Mouse (Mus musculus): ENCODE data around the gene Snapc4. TPM values are rescaled to one million over a fixed set of nuclear protein-coding genes. Genes with fewer than 3 reads are reported as not detected.

The Snapc4 gene
- total RNA-seq, 2 experiments from 2014 or later, result 31.0 to 36.5 TPM

GRCm38 (mm10) chr2:26316576-26317246 lies 63.7 kb downstream of the Snapc4 start:
- DNase-seq (ENCODE audit: low spot score in 2 of 2), result peak in 1 of 2 experiments; percentile 20

GRCm38 (mm10) chr2:26315925-26316311 lies 64.5 kb downstream of the Snapc4 start:
- peak in 1 of 2 experiments; percentile 47 for DNase-seq (ENCODE audit: low spot score in 2 of 2)

- DNase-seq (ENCODE audit: low spot score in 2 of 2), result peak; percentile 78 to 81
These were observed 65.2 kb downstream of the Snapc4 start, which contains the start of gene Gpsm1 for GRCm38 (mm10) chr2:26315072-26315924. Gpsm1 (plus strand) TSS chr2:26315515.

- peak in 1 of 2 experiments; percentile 30 for DNase-seq (ENCODE audit: low spot score in 2 of 2)
These were observed 66.0 kb downstream of the Snapc4 start for GRCm38 (mm10) chr2:26314281-26315071.

- DNase-seq (ENCODE audit: low spot score in 2 of 2), result no peak
These were observed 67.1 kb downstream of the Snapc4 start for GRCm38 (mm10) chr2:26313394-26313793.

GRCm38 (mm10) chr2:26312812-26313211 lies 67.6 kb downstream of the Snapc4 start:
- DNase-seq (ENCODE audit: low spot score in 2 of 2), result no peak

Other genes with a start within 250 kb of the Snapc4 start
- gene Lhx3, start 172.4 kb downstream of the Snapc4 start, total RNA-seq (2021), result 1 to 10 TPM in 1 of 2 experiments, not detected in 1; 3.2 TPM
- gene Qsox2, start 143.1 kb downstream of the Snapc4 start, total RNA-seq (2021), result 10 to 100 TPM; 16.0 to 17.9 TPM
- gene Ccdc187, start 86.1 kb downstream of the Snapc4 start, total RNA-seq (2021), result under 1 TPM; 0.50 to 0.74 TPM
- gene Gpsm1, start 65.1 kb downstream of the Snapc4 start, total RNA-seq (2021), result 10 to 100 TPM; 10.7 to 14.0 TPM
- 10 to 100 TPM; 21.4 to 27.0 TPM for gene Dnlz, start 28.5 kb downstream of the Snapc4 start, total RNA-seq (2021)
- gene Card9, start 19.7 kb downstream of the Snapc4 start, total RNA-seq (2021), result 1 to 10 TPM; 1.9 to 2.0 TPM
- 100 to 1,000 TPM; 114 to 119 TPM for gene Entr1, start 8.7 kb upstream of the Snapc4 start, total RNA-seq (2021)
- gene Pmpca, start 8.7 kb upstream of the Snapc4 start, total RNA-seq (2021), result 100 to 1,000 TPM; 139 to 150 TPM
- 10 to 100 TPM; 13.9 to 16.1 TPM for gene Inpp5e, start 28.6 kb upstream of the Snapc4 start, total RNA-seq (2021)
- 10 to 100 TPM; 52.2 to 69.1 TPM for gene Sec16a, start 64.6 kb upstream of the Snapc4 start, total RNA-seq (2021)
- 10 to 100 TPM; 21.5 to 22.0 TPM for gene Notch1, start 136.0 kb upstream of the Snapc4 start, total RNA-seq (2021)
- 100 to 1,000 TPM in 1 of 2 experiments, 10 to 100 TPM in 1; 97.9 to 102 TPM for gene Egfl7, start 199.4 kb upstream of the Snapc4 start, total RNA-seq (2021)
- not detected for gene Gm20532, start 206.0 kb upstream of the Snapc4 start, total RNA-seq (2021)
- 100 to 1,000 TPM; 431 to 896 TPM for gene Agpat2, start 223.8 kb upstream of the Snapc4 start, total RNA-seq (2021)
- 10 to 100 TPM in 1 of 2 experiments, 1 to 10 TPM in 1; 8.6 to 13.9 TPM for gene Fam69b, start 247.8 kb upstream of the Snapc4 start, total RNA-seq (2021)

All from adrenal gland, adult 18-20 months (tissue).